Mouse (Mus musculus) C2C12 (cell line): ENCODE data around the gene Rnase4.

Experiments used
- CEBPB ChIP-seq: IDR thresholded peaks from one replicate; pipeline ENCODE4 v1.6.1; 2011; ENCODE audit warnings: low read depth, mild to moderate bottlenecking, control low read depth, moderate library complexity
- CTCF ChIP-seq: IDR thresholded peaks from one replicate; pipeline ENCODE4 v1.5.1; 2011; ENCODE audit not compliant: control insufficient read depth, insufficient read depth, insufficient read length
- MYOD1 ChIP-seq: IDR thresholded peaks from one replicate; pipeline ENCODE4 v1.6.1; 2011; ENCODE audit warnings: low read depth; ENCODE audit not compliant: control insufficient read depth, insufficient read length
- MYOG ChIP-seq: IDR thresholded peaks from one replicate; pipeline ENCODE4 v1.6.1; 2011; ENCODE audit not compliant: control insufficient read depth, insufficient read length; ENCODE audit errors: extremely low read depth
- USF1 ChIP-seq: IDR thresholded peaks from one replicate; pipeline ENCODE4 v1.6.1; 2011; ENCODE audit warnings: low read depth, mild to moderate bottlenecking, control low read depth, moderate library complexity

DNA sequence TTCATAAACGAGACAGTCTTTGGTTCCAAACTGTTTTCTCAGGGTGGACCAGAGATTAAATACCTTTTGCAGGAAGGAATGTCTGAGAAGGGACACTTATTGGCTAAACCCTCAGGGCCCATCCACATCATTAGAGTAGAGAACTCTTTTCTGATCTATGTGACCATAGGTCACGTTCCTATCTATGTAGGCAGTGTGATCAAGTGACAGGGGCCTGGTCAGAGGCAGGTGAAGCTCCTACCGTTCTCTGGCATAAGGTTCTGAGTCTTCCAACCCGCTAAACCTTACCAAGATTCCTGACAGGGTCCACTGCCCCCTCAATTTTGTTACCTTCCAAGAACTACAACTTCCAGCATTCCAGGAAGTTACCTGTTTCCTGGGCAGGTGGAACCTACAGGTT lies 51.2 kb downstream of the Rnase4 start:
- TF ChIP-seq CTCF, result no peak
- no peak for TF ChIP-seq USF1
- TF ChIP-seq MYOD1, result no peak
- no peak for TF ChIP-seq MYOG
- TF ChIP-seq CEBPB, result no peak
